Mouse (Mus musculus) intestine, embryonic 14.5 days (tissue): Measurements from ENCODE around the gene Hspa5. TPM values are rescaled to one million over a fixed set of nuclear protein-coding genes. Genes with fewer than 3 reads are reported as not detected.

Source experiments
- ATAC-seq: fragments of 200-750 bp; cut with Nextera tagmentation; replicated peaks from 2 replicates; pipeline ENCODE4 v1.8.0; 2017; ENCODE audit warnings: low read depth, moderate number of reproducible peaks, moderate TSS enrichment, moderate library complexity; ENCODE audit not compliant: low FRiP score, low TSS enrichment
- DNase-seq: peaks from one replicate; pipeline ENCODE4 v3.0.0-alpha.2; 2018; ENCODE audit warnings: low spot score
- H3K27ac ChIP-seq: fragments of 300-500 bp; sonication (generic); 2 replicates; pipeline ENCODE4 v1.5.1; 2014; ENCODE audit warnings: low read depth, mild to moderate bottlenecking, control low read depth
- H3K27me3 ChIP-seq: fragments of 300-500 bp; sonication (generic); replicated peaks from 2 replicates; pipeline ENCODE4 v1.6.1; 2014; ENCODE audit warnings: low read length, control low read depth; ENCODE audit not compliant: control insufficient read depth, insufficient read depth
- H3K36me3 ChIP-seq: fragments of 300-500 bp; sonication (generic); 2 replicates; pipeline ENCODE4 v1.6.1; 2014; ENCODE audit warnings: low read length, control low read depth; ENCODE audit not compliant: control insufficient read depth, insufficient read depth
- H3K4me1 ChIP-seq: fragments of 300-500 bp; sonication (generic); replicated peaks from 2 replicates; pipeline ENCODE4 v1.6.1; 2014; ENCODE audit warnings: low read length, control low read depth, mixed read lengths; ENCODE audit not compliant: control insufficient read depth, insufficient read depth
- H3K4me2 ChIP-seq: fragments of 300-500 bp; sonication (generic); 2 replicates; pipeline ENCODE4 v1.6.1; 2014; ENCODE audit warnings: low read length
- H3K4me3 ChIP-seq: fragments of 300-500 bp; sonication (generic); 2 replicates; pipeline ENCODE4 v1.5.1; 2014; ENCODE audit warnings: low read depth, low read length, control low read depth, mixed read lengths
- H3K9ac ChIP-seq: fragments of 300-500 bp; sonication (generic); 2 replicates; pipeline ENCODE4 v1.6.1; 2014; ENCODE audit warnings: mild to moderate bottlenecking, low read length
- H3K9me3 ChIP-seq: fragments of 300-500 bp; sonication (generic); 2 replicates; pipeline ENCODE4 v1.6.1; 2016; ENCODE audit warnings: low read length, control low read depth; ENCODE audit not compliant: control insufficient read depth
- WGBS: fragments of 180-500 bp; shearing (Covaris S2); extraction: QIAGEN DNeasy Blood & Tissue Kit; methylation state at CpG from one replicate; pipeline ENCODE4 v1.1.7; 2014; 5-methylcytosine and 5-hydroxymethylcytosine counted together
- polyA plus RNA-seq: library from polyadenylated mRNA; unstranded; fragments of >200 nt; fragmentation: Nextera tagmentation; extraction: Ambion mirVana; gene quantifications from 2 replicates; pipeline ENCODE4 v1.2.1, GENCODE M21; 2014

Gene Hspa5
- 780 and 861 TPM in 2 replicates for polyA plus RNA-seq

DNA sequence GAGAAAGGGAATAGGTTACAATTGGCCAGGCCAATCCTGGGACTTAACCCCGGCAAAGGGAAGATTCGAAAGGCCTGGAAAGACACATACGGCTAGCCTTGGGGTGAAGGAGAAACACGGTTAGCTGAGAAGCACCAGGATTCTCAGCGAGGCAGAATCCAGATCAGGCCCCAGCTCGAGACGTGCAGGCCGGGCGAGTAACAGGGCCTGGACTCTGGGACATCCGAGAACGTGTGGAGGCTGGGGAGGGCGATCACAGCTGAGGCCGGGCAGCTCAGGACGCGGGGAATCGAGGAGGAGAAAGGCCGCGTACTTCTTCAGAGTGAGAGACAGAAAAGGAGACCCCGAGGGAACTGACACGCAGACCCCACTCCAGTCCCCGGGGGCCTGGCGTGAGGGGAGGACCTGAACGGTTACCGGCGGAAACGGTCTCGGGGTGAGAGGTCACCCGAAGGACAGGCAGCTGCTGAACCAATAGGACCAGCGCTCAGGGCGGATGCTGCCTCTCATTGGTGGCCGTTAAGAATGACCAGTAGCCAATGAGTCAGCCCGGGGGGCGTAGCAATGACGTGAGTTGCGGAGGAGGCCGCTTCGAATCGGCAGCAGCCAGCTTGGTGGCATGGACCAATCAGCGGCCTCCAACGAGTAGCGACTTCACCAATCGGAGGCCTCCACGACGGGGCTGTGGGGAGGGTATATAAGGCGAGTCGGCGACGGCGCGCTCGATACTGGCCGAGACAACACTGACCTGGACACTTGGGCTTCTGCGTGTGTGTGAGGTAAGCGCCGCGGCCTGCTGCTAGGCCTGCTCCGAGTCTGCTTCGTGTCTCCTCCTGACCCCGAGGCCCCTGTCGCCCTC, at the start of gene Hspa5:
Gene Hspa5 (plus strand): TSS at position 603 of the 859 bp plus-strand sequence.
- Histone ChIP-seq H3K36me3 (peaks cover 42% of the 10 kb centered on the region), H3K4me3 (peak within 1 kb of the TSS; percentile 100), H3K4me2 (peak within 1 kb of the TSS; percentile 89), H3K9ac (peak within 1 kb of the TSS; percentile 99), H3K27ac (peak within 1 kb of the TSS; percentile 94), H3K27me3 (no peaks in the 10 kb centered on the region), H3K9me3 (no peaks in the 10 kb centered on the region), H3K4me1 (peaks cover 39% of the 10 kb centered on the region)
- under 1% methylated on average over 60 of the region's 60 CpGs for WGBS
- peak; percentile 100 for DNase-seq
- peak; percentile 100 for ATAC-seq

DNA sequence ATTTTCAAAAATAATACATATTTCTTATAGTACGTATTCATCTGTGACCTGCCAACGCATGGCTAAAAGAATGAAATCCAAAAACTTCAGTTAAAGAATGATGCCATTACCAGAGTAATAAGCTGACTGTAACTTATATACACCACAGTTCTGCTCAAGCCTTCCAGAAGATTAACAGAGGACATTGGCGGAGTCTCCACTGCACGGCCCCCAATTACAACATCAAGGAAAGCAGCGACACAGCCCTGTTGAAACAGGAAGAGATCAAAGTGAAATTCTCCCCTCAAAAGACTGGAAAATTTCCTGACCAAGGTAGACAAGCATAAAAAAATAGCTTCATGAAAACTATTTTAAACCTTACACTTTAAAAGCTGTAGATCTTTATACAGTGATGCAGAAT, 46.5 kb upstream of the Hspa5 start:
- Histone ChIP-seq H3K36me3 (peaks cover 86% of the 10 kb centered on the region), H3K4me3 (no peak overlapping the region), H3K9me3 (no peaks in the 10 kb centered on the region), H3K27ac (no peak overlapping the region), H3K4me2 (no peak overlapping the region), H3K27me3 (no peaks in the 10 kb centered on the region), H3K4me1 (no peaks in the 10 kb centered on the region), H3K9ac (no peak overlapping the region)
- WGBS = 93% methylated on average over 5 of the region's 5 CpGs
- DNase-seq (no peak), ATAC-seq (no peak)

DNA sequence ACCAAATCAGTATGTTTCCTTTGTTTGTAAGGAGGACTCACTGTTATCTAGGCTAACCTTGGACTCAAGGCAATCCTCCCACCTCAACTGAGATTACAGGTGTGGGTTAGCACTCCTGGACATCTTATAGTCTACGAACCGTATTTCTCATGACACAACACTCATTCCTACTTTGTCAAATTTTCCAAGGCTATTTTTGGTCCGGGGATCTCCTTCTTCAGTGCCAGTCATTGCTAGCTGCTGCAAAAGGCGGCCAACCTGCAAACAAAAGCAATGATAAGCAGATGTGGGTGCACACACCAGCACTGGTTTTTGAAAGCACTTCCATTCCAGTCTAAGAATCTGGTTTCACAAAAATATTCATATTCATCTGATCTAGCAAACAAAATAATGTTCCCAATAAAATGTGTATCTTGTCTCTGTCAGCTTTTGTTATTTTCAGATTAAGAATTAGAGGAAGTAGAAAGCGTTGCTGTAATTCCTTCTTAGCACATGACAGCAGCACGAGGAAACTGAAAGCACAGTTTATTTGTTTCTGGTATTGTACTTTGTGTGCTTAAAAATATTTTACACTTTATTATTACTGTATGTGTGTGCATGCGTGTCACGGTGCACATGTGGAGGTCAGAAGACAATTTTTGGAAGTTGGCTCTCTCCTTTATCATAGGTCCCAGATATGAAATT, 44.6 kb upstream of the Hspa5 start:
- Histone ChIP-seq H3K36me3 (peaks cover 74% of the 10 kb centered on the region), H3K27ac (no peak overlapping the region), H3K4me3 (no peak overlapping the region), H3K4me1 (no peaks in the 10 kb centered on the region), H3K9ac (no peak overlapping the region), H3K27me3 (no peaks in the 10 kb centered on the region), H3K4me2 (no peak overlapping the region), H3K9me3 (no peaks in the 10 kb centered on the region)
- 94% methylated on average over 8 of the region's 8 CpGs for WGBS
- DNase-seq (no peak), ATAC-seq (no peak)

DNA sequence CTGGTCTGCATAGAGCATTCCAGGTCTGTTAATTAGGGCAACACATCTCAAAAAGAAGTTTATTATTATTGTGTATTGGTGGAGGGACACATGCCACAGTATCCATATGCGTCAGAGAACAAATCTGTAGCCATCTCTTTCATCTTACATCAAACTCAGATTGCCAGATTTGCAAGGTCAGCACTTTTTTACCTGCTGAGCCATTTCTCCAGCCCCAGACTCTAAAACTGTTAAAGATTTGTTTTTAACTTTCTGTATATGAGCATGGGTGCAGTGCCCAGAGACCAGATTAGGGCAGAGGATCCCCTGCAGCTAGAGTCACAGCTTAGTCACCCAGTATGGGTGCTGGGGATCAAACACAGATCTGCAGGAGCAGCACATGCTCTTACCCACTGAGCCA, 35.1 kb upstream of the Hspa5 start:
- Histone ChIP-seq H3K4me3 (no peak overlapping the region), H3K27me3 (no peaks in the 10 kb centered on the region), H3K9ac (no peak overlapping the region), H3K4me1 (no peaks in the 10 kb centered on the region), H3K27ac (no peak overlapping the region), H3K36me3 (0 out of 2 replicates have a peak, but pooled peaks cover 4% of the 10 kb centered on the region), H3K9me3 (no peaks in the 10 kb centered on the region), H3K4me2 (no peak overlapping the region)
- ATAC-seq (no peak), DNase-seq (no peak)
- WGBS = 88% methylated on average over 1 of the region's 1 CpGs

DNA sequence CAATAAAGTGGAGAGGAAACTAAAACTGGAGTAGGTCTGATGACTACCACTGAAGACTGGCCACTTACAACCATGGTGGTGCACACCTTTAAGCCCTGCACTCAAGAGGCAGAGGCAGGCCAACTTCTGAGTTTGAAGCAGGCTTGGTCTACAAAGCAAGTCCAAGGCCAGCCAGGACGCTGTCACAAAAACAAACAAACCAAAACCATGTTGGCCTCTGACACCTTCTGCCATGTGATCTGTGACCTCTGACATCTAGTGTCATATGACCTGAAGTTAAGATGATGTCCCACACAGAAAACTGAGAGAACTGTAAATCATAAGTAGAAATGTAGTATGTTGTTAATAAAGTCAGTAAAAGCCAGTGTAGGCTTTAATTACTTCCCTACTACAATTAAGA, 33.9 kb upstream of the Hspa5 start:
- Histone ChIP-seq H3K27me3 (no peaks in the 10 kb centered on the region), H3K4me2 (no peak overlapping the region), H3K36me3 (0 out of 2 replicates have a peak, but pooled peaks cover 4% of the 10 kb centered on the region), H3K9ac (no peak overlapping the region), H3K9me3 (no peaks in the 10 kb centered on the region), H3K27ac (no peak overlapping the region), H3K4me3 (no peak overlapping the region), H3K4me1 (no peaks in the 10 kb centered on the region)
- DNase-seq (no peak), ATAC-seq (no peak)
- 49% methylated on average over 1 of the region's 1 CpGs for WGBS

DNA sequence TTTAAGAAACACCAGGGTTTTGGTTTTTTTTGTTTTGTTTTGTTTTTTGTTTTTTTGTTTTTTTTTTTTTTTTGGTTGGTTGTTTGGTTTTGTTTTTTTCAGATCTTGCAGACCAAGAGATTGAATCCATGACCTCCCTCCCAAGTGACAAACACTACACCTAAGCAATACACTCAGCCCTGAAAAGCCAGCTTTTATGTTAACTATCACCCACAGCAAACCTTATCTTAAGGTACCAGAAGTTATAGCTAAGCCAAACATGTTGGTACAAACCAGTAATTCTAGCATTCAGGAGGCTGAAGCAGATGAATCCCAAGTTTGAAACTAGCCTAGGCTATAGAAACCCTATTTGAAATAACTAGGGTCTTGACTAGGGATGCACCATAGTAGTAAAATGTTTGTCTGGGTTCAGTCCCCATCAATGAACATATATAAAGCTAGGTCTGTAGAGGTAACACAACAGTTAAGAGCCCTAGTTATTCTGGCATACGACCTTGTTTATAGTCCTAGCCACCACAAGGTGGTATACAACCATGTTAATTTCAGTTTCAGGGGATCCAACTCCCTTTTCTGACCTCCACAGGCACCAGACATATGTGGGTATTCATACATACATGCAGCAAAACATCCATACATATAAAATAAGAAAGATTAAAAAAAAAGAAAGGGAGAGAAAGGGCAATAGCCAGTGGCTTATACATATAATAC, 31.9 kb upstream of the Hspa5 start:
- 79% methylated on average over 1 of the region's 1 CpGs for WGBS
- Histone ChIP-seq H3K9me3 (no peaks in the 10 kb centered on the region), H3K4me1 (no peaks in the 10 kb centered on the region), H3K27me3 (no peaks in the 10 kb centered on the region), H3K4me3 (no peak overlapping the region), H3K9ac (no peak overlapping the region), H3K36me3 (0 out of 2 replicates have a peak, but pooled peaks cover 4% of the 10 kb centered on the region), H3K27ac (no peak overlapping the region), H3K4me2 (no peak overlapping the region)
- DNase-seq = no peak
- no peak for ATAC-seq

DNA sequence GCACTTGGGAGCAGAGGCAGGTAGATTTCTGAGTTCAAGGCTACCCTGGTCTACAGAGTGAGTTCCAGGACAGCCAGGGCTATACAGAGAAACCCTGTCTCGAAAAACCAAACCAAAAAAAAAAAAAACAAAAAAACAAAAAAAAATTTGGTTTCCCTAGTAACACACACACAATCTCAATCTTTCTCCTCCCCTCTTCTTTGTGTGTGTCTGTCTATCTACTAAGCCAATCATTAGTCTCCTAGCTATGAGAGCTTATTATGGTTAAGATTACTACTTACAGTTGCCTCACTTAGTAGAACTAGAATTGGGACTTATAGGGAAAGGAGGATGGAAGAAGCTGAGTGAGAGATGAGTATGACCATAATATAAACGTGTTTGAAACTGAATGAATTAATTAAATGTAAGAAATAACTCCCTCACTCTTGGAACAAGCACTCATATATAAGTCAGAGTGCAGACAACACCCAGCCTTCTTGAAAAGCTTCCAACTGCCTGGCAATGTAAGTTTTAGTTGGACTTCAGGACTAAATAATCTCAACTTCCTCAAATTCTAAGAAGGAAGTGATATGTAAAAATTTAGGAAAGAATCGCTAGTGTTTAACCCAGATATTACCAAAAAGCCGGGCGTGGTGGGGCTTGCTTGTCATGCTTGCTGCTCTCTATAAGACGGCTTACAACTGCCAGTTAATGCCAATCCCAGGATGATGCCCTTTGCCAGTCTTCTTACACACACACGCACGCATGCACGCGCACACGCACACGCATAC, 30.2 kb upstream of the Hspa5 start:
- Histone ChIP-seq H3K9ac (no peak overlapping the region), H3K4me3 (no peak overlapping the region), H3K4me2 (no peak overlapping the region), H3K27me3 (no peaks in the 10 kb centered on the region), H3K9me3 (no peaks in the 10 kb centered on the region), H3K27ac (no peak overlapping the region), H3K36me3 (0 out of 2 replicates have a peak, but pooled peaks cover 4% of the 10 kb centered on the region), H3K4me1 (no peaks in the 10 kb centered on the region)
- 90% methylated on average over 12 of the region's 12 CpGs for WGBS
- DNase-seq (no peak), ATAC-seq (no peak)

DNA sequence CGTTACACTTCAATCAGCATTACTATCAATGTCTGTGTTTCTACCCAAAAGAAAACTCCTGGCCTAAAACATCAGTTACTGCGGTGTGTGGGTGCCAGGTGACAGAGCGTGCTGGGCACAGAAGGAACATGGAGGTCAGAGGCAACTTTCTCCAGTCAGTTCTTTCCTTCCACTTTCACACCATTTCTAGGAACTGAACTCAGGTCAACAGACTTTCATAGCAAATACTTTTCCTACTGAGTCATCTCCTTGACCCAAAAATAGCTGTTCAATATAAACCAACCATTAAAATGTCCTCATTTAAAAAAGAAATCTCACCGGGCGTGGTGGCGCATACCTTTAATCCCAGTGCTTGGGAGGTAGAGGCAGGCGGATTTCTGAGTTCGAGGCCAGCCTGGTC, 29.1 kb upstream of the Hspa5 start:
- no peak overlapping the region for H3K9ac ChIP-seq
- no peaks in the 10 kb centered on the region for H3K27me3 ChIP-seq
- H3K4me1 ChIP-seq = no peaks in the 10 kb centered on the region
- H3K4me3 ChIP-seq = no peak overlapping the region
- DNase-seq (no peak), ATAC-seq (no peak)
- H3K27ac ChIP-seq = no peak overlapping the region
- H3K36me3 ChIP-seq = 0 out of 2 replicates have a peak, but pooled peaks cover 4% of the 10 kb centered on the region
- no peaks in the 10 kb centered on the region for H3K9me3 ChIP-seq
- no peak overlapping the region for H3K4me2 ChIP-seq
- 92% methylated on average over 8 of the region's 8 CpGs for WGBS
